Mouse (Mus musculus) spleen, postnatal 4 days (tissue): ENCODE measurements around the gene Kif21b.

Experiments
- DNase-seq, 2 experiments: peaks; one replicate each; pipeline ENCODE4 v3.0.0; 2022; ENCODE audit warnings: low spot score in 2 of 2

Kif21b gene

GRCm38 (mm10) chr1:136130951-136131558 lies at the start of gene Kif21b:
Kif21b (plus strand) TSS chr1:136131389.
- DNase-seq = peak; percentile 85 to 90

GRCm38 (mm10) chr1:136085988-136086685 lies 45.1 kb upstream of the Kif21b start:
- DNase-seq = no peak

GRCm38 (mm10) chr1:136089368-136090165 lies 41.6 kb upstream of the Kif21b start:
- no peak for DNase-seq

- DNase-seq = no peak
Observed at GRCm38 (mm10) chr1:136093726-136094125, 37.5 kb upstream of the Kif21b start.

GRCm38 (mm10) chr1:136094807-136095206 lies 36.4 kb upstream of the Kif21b start:
- no peak for DNase-seq

GRCm38 (mm10) chr1:136102094-136102493 lies 29.1 kb upstream of the Kif21b start:
- DNase-seq = no peak

GRCm38 (mm10) chr1:136102551-136102950 lies 28.6 kb upstream of the Kif21b start:
- no peak for DNase-seq

GRCm38 (mm10) chr1:136102981-136103380 lies 28.2 kb upstream of the Kif21b start:
- DNase-seq = no peak

- no peak for DNase-seq
Observed at GRCm38 (mm10) chr1:136103696-136104095, 27.5 kb upstream of the Kif21b start.

- DNase-seq = no peak
Observed at GRCm38 (mm10) chr1:136104741-136105140, 26.4 kb upstream of the Kif21b start.

GRCm38 (mm10) chr1:136109464-136109863 lies 21.7 kb upstream of the Kif21b start:
- DNase-seq = no peak

GRCm38 (mm10) chr1:136116183-136116582 lies 15.0 kb upstream of the Kif21b start:
- peak; percentile 67 to 90 for DNase-seq

GRCm38 (mm10) chr1:136117069-136117468 lies 14.1 kb upstream of the Kif21b start:
- DNase-seq = no peak

GRCm38 (mm10) chr1:136118875-136119274 lies 12.3 kb upstream of the Kif21b start:
- DNase-seq = peak; percentile 73 to 82

GRCm38 (mm10) chr1:136119571-136120262 lies 11.5 kb upstream of the Kif21b start:
- no peak for DNase-seq

- DNase-seq = no peak
Observed at GRCm38 (mm10) chr1:136120263-136120603, 11.0 kb upstream of the Kif21b start.

GRCm38 (mm10) chr1:136120785-136121184 lies 10.4 kb upstream of the Kif21b start:
- DNase-seq = no peak

GRCm38 (mm10) chr1:136122030-136122429 lies 9.2 kb upstream of the Kif21b start:
- DNase-seq = no peak

- DNase-seq = no peak
Observed at GRCm38 (mm10) chr1:136126159-136126765, 4.9 kb upstream of the Kif21b start.

- no peak for DNase-seq
Observed at GRCm38 (mm10) chr1:136126895-136127294, 4.3 kb upstream of the Kif21b start.

- no peak for DNase-seq
Observed at GRCm38 (mm10) chr1:136127856-136128255, 3.3 kb upstream of the Kif21b start.

GRCm38 (mm10) chr1:136128416-136128815 lies 2.8 kb upstream of the Kif21b start:
- DNase-seq = no peak
